Comparison of ENCODE assay signal across 17 mouse cellular contexts in the genomic region with DNA sequence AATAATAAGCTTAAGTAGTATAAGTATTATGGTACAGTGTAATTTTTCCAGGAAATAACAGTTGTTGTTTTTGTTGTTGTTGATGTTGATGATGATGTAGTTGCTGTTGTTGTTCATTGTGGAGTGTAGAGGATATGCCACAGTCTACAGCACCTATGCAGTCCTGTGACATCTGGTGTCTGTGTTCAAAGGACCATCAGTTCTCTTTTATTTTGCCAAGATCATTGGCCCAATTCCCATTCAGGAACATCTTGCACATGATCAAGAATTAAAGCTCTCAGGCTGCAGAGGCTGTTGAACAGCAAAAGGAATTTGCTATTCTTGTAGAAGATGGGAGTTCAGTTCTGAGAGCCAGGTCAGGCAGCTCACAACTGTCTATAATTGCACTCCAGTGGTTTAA.
"Had no signal": no experiment of that assay in that cellular context is flagged by ENCODE, and none has a peak within 500 bp of the region (broad histone marks: within the 10 kb centered on the region; RNA-seq: fewer than 3 reads in every experiment).

No protein-coding gene starts in this region.

- H3K4me3 ChIP-seq: left cerebral cortex, adult 2 months; liver, embryonic 13.5 days; myocyte; neural tube, embryonic 13.5 days; stomach, embryonic 15.5 days had no signal

- H3K27me3 ChIP-seq: liver, embryonic 13.5 days; neural tube, embryonic 13.5 days; stomach, embryonic 15.5 days had no signal

- H3K9me3 ChIP-seq: liver, embryonic 13.5 days; neural tube, embryonic 13.5 days; stomach, embryonic 15.5 days had no signal

- H3K4me1 ChIP-seq: liver, embryonic 13.5 days; neural tube, embryonic 13.5 days; stomach, embryonic 15.5 days had no signal

- DNase-seq: kidney, postnatal 25 days; layer of hippocampus, postnatal 36 days; liver, embryonic 13.5 days; lung, adult 2 months; lung, postnatal 14 days; lung, postnatal 4 days; midbrain, embryonic 14.5 days; retina, postnatal 1 day; right cerebral cortex, postnatal 25 days; spleen, adult 18-20 months; thymus, postnatal 25 days had no signal

- H3K4me2 ChIP-seq: liver, embryonic 13.5 days; midbrain, embryonic 11.5 days; neural tube, embryonic 13.5 days; stomach, embryonic 15.5 days had no signal

- H3K36me3 ChIP-seq: liver, embryonic 13.5 days; neural tube, embryonic 13.5 days; stomach, embryonic 15.5 days had no signal

- H3K9ac ChIP-seq: liver, embryonic 13.5 days; neural tube, embryonic 13.5 days; stomach, embryonic 15.5 days had no signal

- H3K27ac ChIP-seq: kidney, postnatal 0 days; left cerebral cortex, adult 2 months; liver, embryonic 13.5 days; neural tube, embryonic 13.5 days; stomach, embryonic 15.5 days had no signal
